Mouse (Mus musculus) urinary bladder, postnatal 10 days (tissue): ENCODE results near the gene Defa22.
"Not testable (repeated sequence)": the region's sequence is repeated elsewhere in the genome, so short reads cannot be mapped to it uniquely, and the experiment has no call there.

Experiments used
- DNase-seq: peaks from one replicate; pipeline ENCODE4 v3.0.0; 2022; ENCODE audit warnings: low spot score

Defa22 gene

DNA sequence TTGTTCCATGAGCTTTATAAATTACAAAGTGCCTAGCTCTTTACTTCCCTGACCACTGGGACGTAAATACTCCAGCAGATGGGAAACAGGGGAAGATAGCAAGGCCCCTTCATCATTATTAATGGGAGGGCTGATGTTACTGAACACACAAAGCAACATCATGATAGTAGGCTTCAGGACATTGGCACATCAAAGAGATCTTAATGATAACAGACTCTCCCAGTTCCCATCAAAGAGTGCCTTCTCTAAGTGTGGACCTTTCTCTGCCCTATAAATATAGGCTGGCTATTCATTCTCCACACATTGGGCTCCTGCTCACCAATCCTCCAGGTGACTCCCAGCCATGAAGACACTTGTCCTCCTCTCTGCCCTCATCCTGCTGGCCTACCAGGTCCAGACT lies at the start of gene Defa22:
Gene Defa22 (plus strand): TSS at position 301 of the 400 bp plus-strand sequence.
- DNase-seq, result not testable (repeated sequence)

DNA sequence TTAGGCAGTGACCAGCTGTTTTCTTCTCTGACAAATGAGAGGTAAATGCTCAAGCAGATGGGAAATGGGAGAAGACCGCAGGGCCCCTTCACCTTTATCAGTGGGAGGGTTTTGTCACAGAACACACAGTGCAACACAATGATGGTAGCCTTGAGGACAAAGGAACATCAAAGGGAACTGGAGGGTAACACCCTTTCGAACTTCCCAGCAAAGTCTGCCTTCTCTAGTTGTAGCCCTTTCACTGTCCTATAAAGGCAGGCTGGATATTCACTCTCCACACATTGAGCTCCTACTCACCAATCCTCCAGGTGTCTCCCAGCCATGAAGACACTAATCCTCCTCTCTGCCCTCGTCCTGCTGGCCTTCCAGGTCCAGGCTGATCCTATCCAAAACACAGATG lies 27.7 kb upstream of the Defa22 start, which contains the start of gene Defa30:
Gene Defa30 (plus strand): TSS at position 301 of the 400 bp plus-strand sequence.
- not testable (repeated sequence) for DNase-seq

DNA sequence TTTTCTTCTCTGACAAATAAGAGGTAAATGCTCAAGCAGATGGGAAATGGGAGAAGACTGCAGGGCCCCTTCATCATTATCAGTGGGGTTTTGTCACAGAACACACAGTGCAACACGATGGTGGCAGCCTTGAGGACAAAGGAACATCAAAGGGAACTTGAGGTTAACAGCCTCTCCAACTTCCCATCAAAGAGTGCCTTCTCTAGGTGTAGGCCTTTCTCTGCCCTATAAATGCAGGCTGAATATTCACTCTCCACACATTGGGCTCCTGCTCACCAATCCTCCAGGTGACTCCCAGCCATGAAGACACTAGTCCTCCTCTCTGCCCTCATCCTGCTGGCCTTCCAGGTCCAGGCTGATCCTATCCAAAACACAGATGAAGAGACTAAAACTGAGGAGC lies 29.2 kb downstream of the Defa22 start, which contains the start of gene Defa31:
Gene Defa31 (plus strand): TSS at position 301 of the 400 bp plus-strand sequence.
- DNase-seq, result not testable (repeated sequence)

DNA sequence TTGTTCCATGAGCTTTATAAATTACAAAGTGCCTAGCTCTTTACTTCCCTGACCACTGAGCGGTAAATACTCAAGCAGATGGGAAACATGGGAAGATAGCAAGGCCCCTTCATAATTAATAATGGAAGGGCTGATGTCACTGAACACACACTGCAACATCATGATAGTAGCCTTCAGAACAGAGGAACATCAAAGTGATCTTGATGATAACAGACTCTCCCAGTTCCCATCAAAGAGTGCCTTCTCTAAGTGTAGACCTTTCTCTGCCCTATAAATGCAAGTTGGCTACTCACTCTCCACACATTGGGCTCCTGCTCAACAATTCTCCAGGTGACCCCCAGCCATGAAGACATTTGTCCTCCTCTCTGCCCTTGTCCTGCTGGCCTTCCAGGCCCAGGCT lies 39.2 kb downstream of the Defa22 start, which contains the start of gene Gm15293:
Gene Gm15293 (plus strand): TSS at position 301 of the 400 bp plus-strand sequence.
- DNase-seq, result not testable (repeated sequence)
